Mouse (Mus musculus) kidney, postnatal 10 days (tissue): ENCODE measurements at regions not wholly inside any gene's neighbourhood (a gene's known extent, or its start where the extent isn't known, plus 50 kb on each side); places are given as distances from the start of the nearest gene placed in this dataset.

Experiments used
- DNase-seq: peaks from one replicate; pipeline ENCODE4 v3.0.0; 2021; ENCODE audit warnings: mixed read lengths

GRCm38 (mm10) chr3:39952556-39952955, 578.5 kb upstream of the Intu start:
- no peak for DNase-seq

- no peak for DNase-seq
These were observed 569.0 kb upstream of the Intu start for GRCm38 (mm10) chr3:39961836-39962640.

GRCm38 (mm10) chr3:39965431-39965830, 565.7 kb upstream of the Intu start:
- no peak for DNase-seq

- no peak for DNase-seq
These were observed 564.7 kb upstream of the Intu start for GRCm38 (mm10) chr3:39966390-39966789.

GRCm38 (mm10) chr3:39976937-39977336, 554.1 kb upstream of the Intu start:
- DNase-seq: no peak

- no peak for DNase-seq
These were observed 552.0 kb upstream of the Intu start for GRCm38 (mm10) chr3:39978916-39979679.

- DNase-seq: no peak
These were observed 548.4 kb upstream of the Intu start for GRCm38 (mm10) chr3:39982656-39983055.

- DNase-seq: no peak
These were observed 543.4 kb upstream of the Intu start for GRCm38 (mm10) chr3:39987710-39988109.

GRCm38 (mm10) chr3:39998628-39999027, 532.5 kb upstream of the Intu start:
- DNase-seq: peak; percentile 72

- no peak for DNase-seq
These were observed 531.2 kb upstream of the Intu start for GRCm38 (mm10) chr3:39999846-40000245.

- no peak for DNase-seq
These were observed 528.2 kb upstream of the Intu start for GRCm38 (mm10) chr3:40002838-40003237.

GRCm38 (mm10) chr3:40010051-40010450, 521.0 kb upstream of the Intu start:
- DNase-seq: no peak

- no peak for DNase-seq
These were observed 509.4 kb upstream of the Intu start for GRCm38 (mm10) chr3:40021682-40022081.

GRCm38 (mm10) chr3:40027713-40028112, 503.4 kb upstream of the Intu start:
- no peak for DNase-seq

GRCm38 (mm10) chr3:40036177-40036576, 494.9 kb upstream of the Intu start:
- DNase-seq: no peak

- no peak for DNase-seq
These were observed 481.4 kb upstream of the Intu start for GRCm38 (mm10) chr3:40049721-40050120.

GRCm38 (mm10) chr3:40058281-40058680, 472.8 kb upstream of the Intu start:
- DNase-seq: no peak

- peak; percentile 26 for DNase-seq
These were observed 472.2 kb upstream of the Intu start for GRCm38 (mm10) chr3:40058719-40059420.

- DNase-seq: no peak
These were observed 460.9 kb upstream of the Intu start for GRCm38 (mm10) chr3:40070137-40070667.

GRCm38 (mm10) chr3:40076824-40077223, 454.3 kb upstream of the Intu start:
- no peak for DNase-seq

GRCm38 (mm10) chr3:40085116-40085515, 446.0 kb upstream of the Intu start:
- no peak for DNase-seq

- DNase-seq: no peak
These were observed 439.2 kb upstream of the Intu start for GRCm38 (mm10) chr3:40091773-40092343.
